Mouse (Mus musculus) neural tube, embryonic 12.5 days (tissue): ENCODE measurements at regions not wholly inside any gene's neighbourhood (a gene's known extent, or its start where the extent isn't known, plus 50 kb on each side); places are given as distances from the start of the nearest gene placed in this dataset.

Source experiments
- ATAC-seq: fragments of 200-750 bp; cut with Nextera tagmentation; 2 replicates; pipeline ENCODE4 v1.8.0; 2017; ENCODE audit warnings: low read depth, mild to moderate bottlenecking, moderate TSS enrichment, moderate library complexity; ENCODE audit not compliant: low FRiP score
- H3K27ac ChIP-seq: fragments of 300-500 bp; sonication (generic); 2 replicates; pipeline ENCODE4 v1.5.1; 2016
- H3K27me3 ChIP-seq: fragments of 300-500 bp; sonication (generic); replicated peaks from 2 replicates; pipeline ENCODE4 v1.6.1; 2016; ENCODE audit warnings: mild to moderate bottlenecking
- H3K36me3 ChIP-seq: fragments of 300-500 bp; sonication (generic); 2 replicates; pipeline ENCODE4 v1.6.1; 2016; ENCODE audit warnings: mild to moderate bottlenecking
- H3K4me1 ChIP-seq: fragments of 300-500 bp; sonication (generic); 2 replicates; pipeline ENCODE4 v1.6.1; 2016
- H3K4me2 ChIP-seq: fragments of 300-500 bp; sonication (generic); replicated peaks from 2 replicates; pipeline ENCODE4 v1.6.1; 2016; ENCODE audit warnings: mild to moderate bottlenecking
- H3K4me3 ChIP-seq: fragments of 300-500 bp; sonication (generic); 2 replicates; pipeline ENCODE4 v1.5.1; 2016
- H3K9ac ChIP-seq: fragments of 300-500 bp; sonication (generic); 2 replicates; pipeline ENCODE4 v1.6.1; 2016; ENCODE audit warnings: mild to moderate bottlenecking
- H3K9me3 ChIP-seq: fragments of 300-500 bp; sonication (generic); 2 replicates; pipeline ENCODE4 v1.6.1; 2016; ENCODE audit warnings: mild to moderate bottlenecking
- WGBS: fragments of 180-500 bp; shearing (Covaris S2); methylation state at CpG from one replicate; pipeline ENCODE4 v1.1.7; 2016; 5-methylcytosine and 5-hydroxymethylcytosine counted together

DNA sequence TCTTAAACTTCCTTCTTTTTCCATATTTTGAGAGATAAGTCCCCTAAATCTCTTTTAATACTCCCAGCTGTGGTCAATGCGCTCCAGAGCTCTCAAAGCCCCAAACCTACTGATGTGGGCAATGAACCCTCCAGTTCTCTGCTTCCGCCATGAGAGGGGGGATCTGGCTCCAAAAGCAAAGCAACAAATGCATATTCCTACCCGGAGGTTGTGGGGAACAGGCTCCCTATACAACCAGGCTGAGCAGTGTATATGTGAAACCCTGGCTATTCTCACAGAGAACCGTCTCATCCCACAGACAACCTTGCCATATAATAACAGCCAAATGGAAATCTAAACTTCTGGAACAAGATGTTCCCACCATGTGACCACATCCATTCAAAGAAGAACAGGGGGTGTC is 330.4 kb downstream of the Tns1 start:
- H3K27ac ChIP-seq, result no peak overlapping the region
- H3K4me3 ChIP-seq, result no peak overlapping the region
- no peaks in the 10 kb centered on the region for H3K9me3 ChIP-seq
- no peak for ATAC-seq
- no peak overlapping the region for H3K4me2 ChIP-seq
- no peaks in the 10 kb centered on the region for H3K4me1 ChIP-seq
- H3K27me3 ChIP-seq, result no peaks in the 10 kb centered on the region
- 93% methylated on average over 4 of the region's 4 CpGs for WGBS
- H3K36me3 ChIP-seq, result no peaks in the 10 kb centered on the region
- no peak overlapping the region for H3K9ac ChIP-seq

DNA sequence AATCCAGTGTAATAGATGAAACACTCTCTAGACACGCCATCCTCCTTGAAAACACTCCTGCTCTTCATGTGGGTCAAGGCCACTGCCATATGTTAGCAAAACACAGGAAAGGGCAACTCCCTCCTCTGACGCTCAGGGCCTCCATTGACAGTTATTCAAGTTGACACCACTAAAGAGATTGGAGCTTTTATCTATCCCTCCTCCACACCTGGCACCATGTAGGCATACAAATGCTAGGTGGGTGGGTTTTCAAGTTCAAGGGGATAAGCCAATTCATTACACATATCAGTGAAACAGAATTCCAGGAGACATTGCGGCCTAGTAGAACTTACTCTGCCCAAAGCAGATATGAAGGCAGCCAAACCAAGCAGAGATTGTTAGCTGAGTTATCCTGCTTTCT is 331.0 kb downstream of the Tns1 start:
- no peak for ATAC-seq
- H3K9me3 ChIP-seq, result no peaks in the 10 kb centered on the region
- 87% methylated on average over 3 of the region's 3 CpGs for WGBS

DNA sequence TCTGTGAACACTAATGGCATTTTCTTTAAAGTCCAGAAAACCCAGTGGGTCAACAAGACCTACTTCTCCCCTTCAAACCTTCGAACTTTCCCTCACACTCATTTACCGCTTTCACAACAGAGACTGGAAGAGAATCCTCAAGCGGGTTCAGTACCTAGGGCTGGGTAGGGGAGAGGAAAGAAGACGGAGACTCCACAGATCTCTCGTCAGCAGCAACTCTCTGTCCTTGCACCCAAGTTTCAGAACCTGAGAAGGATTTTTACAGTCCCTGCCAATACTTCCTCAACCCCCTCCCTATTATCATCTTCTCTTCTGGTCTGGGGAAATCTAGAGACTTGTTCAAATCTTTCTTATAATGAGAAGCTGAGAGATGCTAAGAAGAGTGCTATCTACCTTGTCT is 331.9 kb downstream of the Tns1 start:
- WGBS, result 92% methylated on average over 5 of the region's 5 CpGs
- peaks cover 5% of the 10 kb centered on the region; the same call in 1 of the 2 replicates for H3K4me1 ChIP-seq
- H3K4me2 ChIP-seq, result no peak overlapping the region
- H3K27me3 ChIP-seq, result no peaks in the 10 kb centered on the region
- H3K9me3 ChIP-seq, result no peaks in the 10 kb centered on the region
- no peak overlapping the region for H3K9ac ChIP-seq
- no peak for ATAC-seq
- H3K36me3 ChIP-seq, result no peaks in the 10 kb centered on the region
- no peak overlapping the region for H3K4me3 ChIP-seq
- no peak overlapping the region for H3K27ac ChIP-seq

More for the DNA sequence above, 331.0 kb downstream of the Tns1 start:
- Histone ChIP-seq H3K4me2 (no peak overlapping the region), H3K27ac (no peak overlapping the region), H3K4me3 (no peak overlapping the region), H3K4me1 (no peaks in the 10 kb centered on the region), H3K27me3 (no peaks in the 10 kb centered on the region), H3K9ac (no peak overlapping the region), H3K36me3 (no peaks in the 10 kb centered on the region)

DNA sequence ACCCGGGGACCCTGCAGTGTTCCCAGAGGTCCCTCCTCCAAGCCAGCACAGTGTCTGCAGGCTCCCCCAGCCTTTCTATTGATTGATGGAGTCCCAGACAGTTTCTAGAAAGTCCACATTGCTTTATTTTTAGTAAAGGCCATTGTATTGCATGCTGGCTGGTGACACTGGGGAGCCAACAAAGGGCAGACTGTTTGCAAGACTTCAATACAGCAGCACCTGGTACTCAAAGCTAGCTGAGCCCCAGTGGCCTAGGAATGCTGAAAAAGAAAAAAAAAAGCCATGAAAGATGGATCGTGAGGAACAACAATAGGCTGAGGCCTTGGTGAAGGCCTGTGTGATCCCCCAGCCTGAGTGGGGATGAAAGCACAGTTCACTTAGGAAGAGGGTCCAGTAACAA is 336.6 kb downstream of the Tns1 start:
- no peak overlapping the region for H3K27ac ChIP-seq
- no peak overlapping the region for H3K4me3 ChIP-seq
- H3K36me3 ChIP-seq, result no peaks in the 10 kb centered on the region
- H3K4me2 ChIP-seq, result no peak overlapping the region
- no peaks in the 10 kb centered on the region for H3K9me3 ChIP-seq
- no peak for ATAC-seq
- no peaks in the 10 kb centered on the region for H3K27me3 ChIP-seq
- 16% methylated on average over 2 of the region's 2 CpGs for WGBS
- H3K9ac ChIP-seq, result no peak overlapping the region
- peaks cover 5% of the 10 kb centered on the region; the same call in 1 of the 2 replicates for H3K4me1 ChIP-seq

DNA sequence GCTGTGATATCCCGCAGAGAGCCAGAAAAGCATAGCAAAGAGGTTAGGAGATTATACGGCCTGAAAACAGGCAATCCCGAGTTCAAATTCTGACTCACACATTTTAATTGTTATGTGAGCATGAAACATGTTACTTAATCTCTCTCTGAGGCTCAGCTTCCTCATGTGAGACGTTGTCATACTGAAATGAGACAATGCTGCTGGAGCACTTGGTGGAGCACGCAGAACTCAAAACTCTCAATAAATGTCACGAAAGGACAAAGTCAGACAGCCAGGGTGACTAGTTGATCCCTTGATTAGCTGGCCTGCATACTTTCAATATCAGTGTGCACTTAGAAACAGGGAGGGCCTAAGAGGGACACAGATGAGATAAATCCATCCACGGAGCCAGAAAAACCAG is 337.0 kb downstream of the Tns1 start:
- H3K36me3 ChIP-seq, result no peaks in the 10 kb centered on the region
- WGBS, result 64% methylated on average over 7 of the region's 7 CpGs
- H3K4me1 ChIP-seq, result peaks cover 5% of the 10 kb centered on the region; the same call in 1 of the 2 replicates
- no peaks in the 10 kb centered on the region for H3K27me3 ChIP-seq
- H3K9ac ChIP-seq, result no peak overlapping the region
- H3K9me3 ChIP-seq, result no peaks in the 10 kb centered on the region
- H3K27ac ChIP-seq, result no peak overlapping the region
- H3K4me2 ChIP-seq, result no peak overlapping the region
- ATAC-seq, result no peak
- no peak overlapping the region for H3K4me3 ChIP-seq

DNA sequence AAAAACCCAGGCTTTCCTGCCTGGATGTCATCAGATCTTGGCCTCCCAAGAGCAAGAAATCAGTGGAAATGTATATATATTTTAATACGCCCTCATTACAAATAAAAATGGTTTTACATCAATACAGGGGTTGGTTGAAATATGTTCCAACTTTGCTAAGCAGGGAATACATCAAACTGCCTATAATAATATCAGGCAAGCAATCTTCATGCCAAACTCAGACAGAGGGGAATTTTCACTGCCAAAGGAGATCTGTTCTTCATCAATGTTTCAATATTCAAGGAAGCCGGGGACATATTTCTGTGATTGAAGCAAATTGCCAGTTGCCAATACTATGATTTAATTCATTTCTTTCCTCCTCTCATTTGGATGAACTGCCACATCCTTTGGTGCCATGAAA is 340.9 kb downstream of the Tns1 start:
- Histone ChIP-seq H3K9me3 (no peaks in the 10 kb centered on the region), H3K4me1 (peaks cover 5% of the 10 kb centered on the region; the same call in 1 of the 2 replicates), H3K27me3 (no peaks in the 10 kb centered on the region), H3K27ac (no peak overlapping the region), H3K9ac (no peak overlapping the region), H3K4me3 (no peak overlapping the region), H3K4me2 (no peak overlapping the region), H3K36me3 (no peaks in the 10 kb centered on the region)
- 90% methylated on average over 2 of the region's 2 CpGs for WGBS
- ATAC-seq, result no peak

DNA sequence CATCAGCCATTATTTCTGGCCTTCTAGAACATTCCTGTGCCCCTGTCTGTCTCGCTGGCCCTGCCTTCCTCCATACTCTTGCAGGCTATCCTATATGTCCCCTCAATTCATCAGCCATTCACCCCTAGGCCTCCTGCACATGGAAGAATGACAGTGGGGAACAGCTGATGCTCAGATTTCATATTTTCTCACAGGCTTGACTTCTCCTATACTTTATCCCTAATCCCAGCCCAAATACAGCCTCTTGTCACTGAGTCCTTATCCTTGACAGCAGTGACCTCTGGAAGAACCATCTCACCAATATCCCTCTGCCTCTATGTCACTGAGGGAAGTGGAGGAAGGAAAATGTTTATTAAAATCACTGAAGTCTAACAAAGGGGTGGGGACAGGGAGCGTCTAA is 341.4 kb downstream of the Tns1 start:
- WGBS, result 89% methylated on average over 2 of the region's 2 CpGs
- H3K4me3 ChIP-seq, result no peak overlapping the region
- H3K27me3 ChIP-seq, result no peaks in the 10 kb centered on the region
- H3K4me1 ChIP-seq, result peaks cover 5% of the 10 kb centered on the region; the same call in 1 of the 2 replicates
- H3K4me2 ChIP-seq, result no peak overlapping the region
- no peak overlapping the region for H3K9ac ChIP-seq
- no peak overlapping the region for H3K27ac ChIP-seq
- ATAC-seq, result no peak
- no peaks in the 10 kb centered on the region for H3K9me3 ChIP-seq
- no peaks in the 10 kb centered on the region for H3K36me3 ChIP-seq

DNA sequence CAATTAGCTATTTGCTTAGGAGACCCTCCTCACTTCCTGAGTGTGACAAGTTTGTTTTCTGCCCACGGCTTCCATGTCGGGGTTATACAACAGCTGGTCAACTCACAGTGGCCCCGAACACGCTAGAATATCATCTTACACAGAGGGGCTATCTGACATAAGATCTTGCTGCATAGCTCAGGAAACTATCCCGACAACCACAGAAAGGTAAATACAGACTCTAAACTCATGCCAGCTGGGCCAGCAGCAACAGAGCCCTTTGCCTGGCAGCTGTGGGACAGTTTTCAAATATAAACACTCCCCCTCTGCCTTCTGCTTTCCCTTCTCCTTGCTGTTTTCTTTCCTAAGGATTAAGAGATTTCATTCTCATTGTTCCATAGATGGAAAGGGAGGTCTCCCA is 352.5 kb downstream of the Tns1 start:
- Histone ChIP-seq H3K9ac (no peak overlapping the region), H3K9me3 (no peaks in the 10 kb centered on the region), H3K4me3 (no peak overlapping the region), H3K27ac (no peak overlapping the region), H3K36me3 (no peaks in the 10 kb centered on the region), H3K27me3 (no peaks in the 10 kb centered on the region), H3K4me2 (no peak overlapping the region), H3K4me1 (no peaks in the 10 kb centered on the region)
- 75% methylated on average over 5 of the region's 5 CpGs for WGBS
- ATAC-seq, result no peak

DNA sequence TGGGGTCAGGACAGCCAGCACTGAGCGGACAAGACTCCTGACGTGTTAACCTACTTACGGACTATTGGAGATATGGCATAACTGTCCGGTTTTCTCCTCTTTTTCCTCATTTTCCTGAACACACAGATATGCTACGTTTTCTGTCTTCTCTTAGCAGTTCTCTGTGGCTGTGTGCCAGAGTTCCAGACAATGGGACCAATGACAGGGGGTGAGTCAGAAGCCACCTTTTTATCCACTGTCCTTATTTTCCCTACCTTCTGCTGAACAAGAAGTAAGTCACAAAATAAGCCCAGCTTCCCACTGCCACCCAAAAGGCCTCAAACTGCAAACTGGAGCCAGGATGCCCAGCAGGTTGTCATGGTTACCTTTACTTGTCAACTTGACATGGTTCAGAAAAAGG is 353.6 kb downstream of the Tns1 start:
- ATAC-seq, result no peak
- WGBS, result 86% methylated on average over 5 of the region's 5 CpGs
- H3K4me3 ChIP-seq, result no peak overlapping the region

DNA sequence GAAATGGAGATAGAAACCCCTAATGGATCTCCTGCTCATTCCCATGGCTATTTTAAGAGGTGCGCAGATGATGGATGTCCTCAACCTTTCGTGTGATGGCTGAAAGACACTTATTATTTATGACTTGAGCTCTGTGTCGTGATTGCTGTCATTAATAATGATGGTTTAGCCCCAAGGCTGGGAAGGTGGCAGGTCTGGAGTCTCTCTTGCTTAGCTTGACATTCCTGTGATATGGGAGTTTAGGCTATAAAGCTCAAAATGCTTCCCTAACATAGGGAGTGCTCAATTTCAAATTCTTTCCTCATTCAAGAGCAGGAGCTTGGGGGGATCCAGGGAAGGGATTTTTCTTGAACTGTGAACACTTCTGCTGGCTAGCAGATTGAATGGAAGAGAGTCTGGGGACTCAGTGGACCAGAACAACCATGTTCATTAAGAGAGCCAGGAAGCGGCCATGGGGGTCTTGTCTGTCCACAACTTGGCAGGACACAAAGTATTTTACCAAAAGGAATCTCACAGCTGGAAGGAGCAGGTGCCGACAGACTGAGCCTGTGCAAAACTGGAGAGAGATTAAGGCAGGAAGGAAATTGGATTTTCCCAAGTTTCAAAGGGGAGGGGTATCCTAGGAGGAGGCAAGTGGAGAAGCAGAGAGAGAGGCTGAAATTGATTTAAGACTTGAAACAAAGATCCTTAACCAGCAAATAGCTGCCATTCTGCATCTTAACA is 359.5 kb downstream of the Tns1 start:
- no peak overlapping the region for H3K4me2 ChIP-seq
- H3K4me3 ChIP-seq, result no peak overlapping the region
- no peak overlapping the region for H3K9ac ChIP-seq
- H3K36me3 ChIP-seq, result no peaks in the 10 kb centered on the region
- H3K9me3 ChIP-seq, result no peaks in the 10 kb centered on the region
- no peak for ATAC-seq
- H3K4me1 ChIP-seq, result no peaks in the 10 kb centered on the region
- WGBS, result 71% methylated on average over 5 of the region's 5 CpGs
- no peaks in the 10 kb centered on the region for H3K27me3 ChIP-seq
- no peak overlapping the region for H3K27ac ChIP-seq

More for the DNA sequence above, 353.6 kb downstream of the Tns1 start:
- Histone ChIP-seq H3K4me1 (no peaks in the 10 kb centered on the region), H3K27ac (no peak overlapping the region), H3K4me2 (no peak overlapping the region), H3K27me3 (no peaks in the 10 kb centered on the region), H3K9ac (no peak overlapping the region), H3K36me3 (no peaks in the 10 kb centered on the region), H3K9me3 (no peaks in the 10 kb centered on the region)

DNA sequence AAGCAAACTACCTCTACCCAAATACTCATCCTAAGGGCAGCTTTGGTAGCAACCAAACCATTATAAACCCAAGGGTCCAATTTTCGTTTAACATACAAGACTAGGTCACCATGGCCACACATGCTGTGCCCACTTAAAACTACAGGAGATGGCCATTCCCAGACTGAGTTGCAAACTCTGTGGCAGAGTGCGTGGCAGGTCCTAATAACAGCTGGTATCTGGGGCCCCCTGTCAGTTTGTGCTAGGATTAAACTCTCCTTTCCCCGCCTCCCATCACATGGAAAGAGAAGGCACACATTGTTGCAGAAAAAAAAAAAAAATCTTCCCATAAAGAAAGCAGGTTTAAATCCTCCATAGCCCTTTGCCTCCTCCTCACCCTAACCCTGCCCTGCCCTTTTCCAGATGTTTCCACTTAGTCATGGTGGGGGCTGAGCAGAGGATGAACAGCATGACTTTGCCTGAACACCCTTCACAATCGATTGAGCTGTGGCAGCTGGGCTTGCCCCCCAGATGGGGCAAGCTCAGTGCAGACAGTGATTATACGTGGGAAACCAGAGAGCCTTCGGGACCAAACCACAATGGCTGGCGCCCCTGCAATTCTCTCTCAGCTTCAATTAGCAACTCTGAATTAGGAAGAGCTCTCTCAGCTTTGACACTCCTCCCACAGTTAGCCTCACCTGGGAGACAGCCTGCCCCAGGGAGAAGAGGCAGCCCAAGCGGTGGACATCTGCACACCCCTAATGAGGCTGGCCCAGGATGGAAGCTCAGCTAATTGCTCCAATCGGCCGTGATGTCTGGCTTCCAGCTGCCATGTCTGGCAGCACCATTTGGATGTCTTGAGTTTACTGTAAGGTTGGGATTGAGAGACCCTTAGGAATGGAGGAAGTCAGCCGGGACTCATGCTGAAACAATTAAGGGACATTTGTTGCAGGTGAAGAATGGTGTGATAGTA is 365.9 kb downstream of the Tns1 start:
- no peaks in the 10 kb centered on the region for H3K27me3 ChIP-seq
- H3K4me3 ChIP-seq, result no peak overlapping the region
- no peaks in the 10 kb centered on the region for H3K9me3 ChIP-seq
- H3K4me2 ChIP-seq, result 0 out of 2 replicates have a peak overlapping the region, but pooled peaks have one; percentile 20
- 33% methylated on average over 11 of the region's 11 CpGs for WGBS
- 0 out of 2 replicates have a peak overlapping the region, but pooled peaks have one; percentile 10 for H3K27ac ChIP-seq
- H3K4me1 ChIP-seq, result peaks cover 13% of the 10 kb centered on the region
- H3K9ac ChIP-seq, result no peak overlapping the region
- H3K36me3 ChIP-seq, result no peaks in the 10 kb centered on the region
- peak; percentile 75 for ATAC-seq

DNA sequence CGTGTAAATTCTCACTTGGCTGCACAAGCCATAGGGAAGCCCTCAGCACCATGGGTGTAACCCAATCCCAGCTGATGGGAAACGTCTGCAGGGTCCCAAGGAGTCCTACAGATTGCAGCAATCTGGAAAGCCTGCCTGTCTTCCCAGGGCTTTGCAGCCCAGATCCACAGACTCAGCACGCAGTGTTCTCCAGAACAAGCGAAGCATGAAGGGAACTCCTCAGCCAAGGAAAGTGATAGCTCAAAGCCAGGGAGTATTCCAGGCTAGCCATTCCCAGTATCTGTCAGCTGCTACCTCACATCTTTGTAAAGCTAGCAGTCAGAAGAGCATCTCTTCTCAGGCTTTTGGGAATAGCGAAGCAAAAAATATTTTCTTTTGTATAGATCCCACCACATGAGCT is 368.5 kb downstream of the Tns1 start:
- no peaks in the 10 kb centered on the region for H3K9me3 ChIP-seq
- peaks cover 13% of the 10 kb centered on the region for H3K4me1 ChIP-seq
- no peaks in the 10 kb centered on the region for H3K36me3 ChIP-seq
- H3K27me3 ChIP-seq, result no peaks in the 10 kb centered on the region
- ATAC-seq, result no peak
- no peak overlapping the region for H3K27ac ChIP-seq
- no peak overlapping the region for H3K4me3 ChIP-seq
- no peak overlapping the region for H3K4me2 ChIP-seq
- no peak overlapping the region for H3K9ac ChIP-seq
- WGBS, result 67% methylated on average over 5 of the region's 5 CpGs
